Mouse (Mus musculus) G1E (cell line): ENCODE measurements at regions not wholly inside any gene's neighbourhood (a gene's known extent, or its start where the extent isn't known, plus 50 kb on each side); places are given as distances from the start of the nearest gene placed in this dataset.

Source experiments
- CTCF ChIP-seq: IDR thresholded peaks from 2 replicates; pipeline ENCODE4 v1.5.1; 2012; ENCODE audit warnings: low read depth, low read length, inconsistent platforms, mixed read lengths
- GATA1 ChIP-seq: IDR thresholded peaks from 2 replicates; pipeline ENCODE4 v1.6.1; 2012; ENCODE audit warnings: borderline replicate concordance, low read length, inconsistent platforms, mixed read lengths
- GATA2 ChIP-seq: IDR thresholded peaks from 2 replicates; pipeline ENCODE4 v1.6.1; 2012; ENCODE audit warnings: low read depth, low read length, inconsistent platforms, borderline replicate concordance
- POLR2AphosphoS5 ChIP-seq: IDR thresholded peaks from 2 replicates; pipeline ENCODE4 v1.6.1; 2012; ENCODE audit warnings: low read depth, low read length, inconsistent platforms; ENCODE audit not compliant: insufficient replicate concordance
- TAL1 ChIP-seq: conservative IDR thresholded peaks from 2 replicates; pipeline ENCODE4 v1.6.1; 2012; ENCODE audit warnings: low read depth, low read length, inconsistent platforms, mixed read lengths

DNA sequence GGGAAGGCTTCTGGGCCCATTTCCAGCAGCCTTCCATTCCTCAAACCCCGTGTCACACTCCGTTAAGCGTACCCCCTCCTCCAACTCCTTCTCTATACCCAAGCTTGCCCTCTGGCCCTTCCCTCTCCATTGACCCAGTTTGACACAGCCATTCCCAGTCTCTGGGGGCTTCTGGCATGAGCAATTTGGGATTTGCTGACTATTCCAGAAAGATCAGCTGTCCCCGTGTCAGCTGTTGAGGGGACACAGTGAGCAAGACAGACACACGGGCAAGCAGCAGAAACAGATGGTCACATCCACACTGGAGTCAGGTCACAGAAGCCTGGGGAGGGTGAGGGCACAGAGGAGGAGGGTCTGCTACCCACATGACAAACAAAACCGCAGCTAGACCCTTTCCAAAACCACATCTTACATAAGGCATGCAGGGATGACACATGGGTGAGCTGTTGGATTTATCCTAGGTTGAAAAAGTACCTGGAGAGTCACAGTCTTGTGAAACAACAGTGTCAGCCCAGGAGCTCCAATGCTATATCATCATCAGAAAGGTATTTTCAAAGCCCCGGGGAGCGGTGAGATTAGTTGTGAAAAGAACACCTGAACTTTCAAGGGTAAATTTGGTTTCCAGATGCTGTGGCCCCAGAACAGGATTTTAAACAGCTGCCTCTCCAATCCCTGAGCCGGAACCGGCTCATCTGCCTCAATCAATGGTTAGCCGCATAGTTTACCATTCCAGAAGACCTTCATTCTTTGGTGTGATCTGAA lies 93.5 kb upstream of the Gadd45a start:
- no peak for TF ChIP-seq CTCF
- TF ChIP-seq GATA1 = no peak
- no peak for TF ChIP-seq POLR2AphosphoS5
- TF ChIP-seq TAL1 = no peak
- no peak for TF ChIP-seq GATA2
